Mouse (Mus musculus): ENCODE results near the gene Umad1. TPM values are rescaled to one million over a fixed set of nuclear protein-coding genes. Genes with fewer than 3 reads are reported as not detected.
A peak's percentile ranks its signal among the peaks of the same experiment; 100 is the strongest.

Gene Umad1
- total RNA-seq (2021) = 10 to 100 TPM; 12.5 to 15.2 TPM

GRCm38 (mm10) chr6:8259004-8259666 is at the start of gene Umad1, which contains the start of the genes Rpa3 and Gm45062:
TSS of gene Umad1 (plus strand) at chr6:8259288.
TSS of gene Rpa3 (minus strand) at chr6:8259173.
TSS of gene Gm45062 (plus strand) at chr6:8259450.
- peak; percentile 98 for DNase-seq

GRCm38 (mm10) chr6:8209866-8210186 is 49.3 kb upstream of the Umad1 start:
- DNase-seq = peak; percentile 18

GRCm38 (mm10) chr6:8210661-8211060 is 48.4 kb upstream of the Umad1 start:
- no peak for DNase-seq

GRCm38 (mm10) chr6:8227035-8227434 is 32.1 kb upstream of the Umad1 start:
- DNase-seq = no peak

GRCm38 (mm10) chr6:8228596-8228995 is 30.5 kb upstream of the Umad1 start:
- no peak for DNase-seq

GRCm38 (mm10) chr6:8258316-8258715 is 772 bp upstream of the Umad1 start:
- DNase-seq = no peak

GRCm38 (mm10) chr6:8259667-8260044 is 568 bp downstream of the Umad1 start:
- DNase-seq = no peak

GRCm38 (mm10) chr6:8271047-8271446 is 12.0 kb downstream of the Umad1 start:
- DNase-seq = no peak

GRCm38 (mm10) chr6:8274387-8275054 is 15.4 kb downstream of the Umad1 start:
- peak; percentile 65 for DNase-seq

GRCm38 (mm10) chr6:8275098-8275497 is 16.0 kb downstream of the Umad1 start:
- peak; percentile 72 for DNase-seq

- DNase-seq = no peak
These were observed 17.3 kb downstream of the Umad1 start for GRCm38 (mm10) chr6:8276431-8276830.

- DNase-seq = no peak
These were observed 19.4 kb downstream of the Umad1 start for GRCm38 (mm10) chr6:8278426-8279002.

- DNase-seq = no peak
These were observed 24.2 kb downstream of the Umad1 start for GRCm38 (mm10) chr6:8283255-8283654.

- no peak for DNase-seq
These were observed 26.4 kb downstream of the Umad1 start for GRCm38 (mm10) chr6:8285401-8285960.

GRCm38 (mm10) chr6:8286146-8286545 is 27.1 kb downstream of the Umad1 start:
- DNase-seq = no peak

- no peak for DNase-seq
These were observed 29.9 kb downstream of the Umad1 start for GRCm38 (mm10) chr6:8288755-8289580.

GRCm38 (mm10) chr6:8294048-8294784 is 35.1 kb downstream of the Umad1 start:
- DNase-seq = no peak

- no peak for DNase-seq
These were observed 40.2 kb downstream of the Umad1 start for GRCm38 (mm10) chr6:8299066-8299863.

GRCm38 (mm10) chr6:8307878-8308775 is 49.0 kb downstream of the Umad1 start:
- no peak for DNase-seq

- DNase-seq = no peak
These were observed 53.5 kb downstream of the Umad1 start for GRCm38 (mm10) chr6:8312554-8312953.

Data from heart, postnatal 4 days (tissue).